Mouse (Mus musculus): ENCODE data around the gene Tas2r131. TPM values are rescaled to one million over a fixed set of nuclear protein-coding genes. Genes with fewer than 3 reads are reported as not detected.
"Not testable (repeated sequence)": the region's sequence is repeated elsewhere in the genome, so short reads cannot be mapped to it uniquely, and the experiment has no call there.

The Tas2r131 gene
- not detected for polyA plus RNA-seq (2021)

GRCm38 (mm10) chr6:132957819-132958218, at the start of gene Tas2r131:
Gene Tas2r131, minus strand, starts transcription at chr6:132957919.
- no peak for TF ChIP-seq CTCF (IDR thresholded peaks at IDR 0.05)
- ChIA-PET CTCF (no interaction called here), POLR2A (no interaction called here)
- DNase-seq (ENCODE audit: low read depth, low spot score) (no peak), ATAC-seq (no peak)
- H3K27me3 ChIP-seq = no peaks in the 10 kb centered on the region
- in situ Hi-C loops (cut with MboI; ENCODE audit: low pct_unique_long_range_greater_than_20kb) = no loop called here

DNA sequence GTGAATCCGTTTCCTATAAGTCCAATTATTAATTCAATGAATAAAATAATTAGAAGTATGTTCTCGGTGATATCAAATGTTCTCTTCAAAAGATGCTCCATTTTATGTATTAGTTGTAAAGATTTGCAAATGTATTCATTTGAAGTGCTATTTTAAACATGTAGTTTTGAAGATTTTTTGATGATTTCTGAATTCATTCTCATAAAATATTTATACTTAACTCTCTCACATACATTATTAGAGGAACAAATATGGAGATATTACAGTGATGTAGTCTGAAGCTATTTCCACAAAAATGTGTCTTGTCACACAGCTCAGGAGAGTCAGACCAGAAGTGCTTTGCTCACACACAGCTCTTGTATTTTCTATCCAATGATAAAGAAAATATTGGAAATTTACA, 23.1 kb upstream of the Tas2r131 start, which contains the start of gene Tas2r109:
Gene Tas2r109 (minus strand): TSS at position 101 of the 400 bp plus-strand sequence.
- no peak for TF ChIP-seq CTCF (IDR thresholded peaks at IDR 0.05)
- no peak for DNase-seq (ENCODE audit: low read depth, low spot score)
- ChIA-PET POLR2A (no interaction called here), CTCF (no interaction called here)
- ATAC-seq = no peak
- in situ Hi-C loops (cut with MboI; ENCODE audit: low pct_unique_long_range_greater_than_20kb) = loop anchor here (25.0 kb wide), 1 partner anchor 194 kb away; the partner anchor contains the start of gene Tas2r136
- H3K27me3 ChIP-seq = no peaks in the 10 kb centered on the region

DNA sequence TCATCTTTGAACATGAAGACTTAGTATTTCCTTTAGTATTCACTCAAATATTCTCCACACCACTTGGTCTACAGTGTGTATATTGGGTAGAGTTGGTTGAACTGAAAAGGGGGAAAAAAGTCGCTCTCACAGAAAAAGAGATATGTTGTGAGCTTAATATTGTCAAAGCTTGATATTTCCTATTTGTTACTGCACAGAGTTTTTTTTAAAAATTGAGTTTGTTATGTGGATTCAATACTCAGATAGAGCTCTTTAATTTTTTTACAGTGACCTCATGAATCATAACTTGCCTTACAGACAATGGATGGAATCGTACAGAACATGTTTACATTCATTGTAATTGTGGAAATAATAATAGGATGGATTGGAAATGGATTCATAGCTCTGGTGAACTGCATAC, 6.9 kb downstream of the Tas2r131 start, which contains the start of gene Tas2r129:
Gene Tas2r129 (plus strand): TSS at position 301 of the 400 bp plus-strand sequence.
- ChIA-PET CTCF (interaction anchor here (1.4 kb wide), 1 partner anchor 11 kb away, joined by 3 read pairs; no protein-coding TSS in a partner anchor), POLR2A (interaction anchor here (0.6 kb wide), 1 partner anchor 169 kb away, joined by 3 read pairs; no protein-coding TSS in a partner anchor)
- no peak for TF ChIP-seq CTCF (IDR thresholded peaks at IDR 0.05)
- DNase-seq (ENCODE audit: low read depth, low spot score) (no peak), ATAC-seq (no peak)
- in situ Hi-C loops (cut with MboI; ENCODE audit: low pct_unique_long_range_greater_than_20kb) = no loop called here
- H3K27me3 ChIP-seq = no peaks in the 10 kb centered on the region

- CTCF ChIA-PET; in situ Hi-C loops (cut with MboI; ENCODE audit: low pct_unique_long_range_greater_than_20kb); DNase-seq (ENCODE audit: low read depth, low spot score); ATAC-seq; H3K27me3 ChIP-seq; POLR2A ChIA-PET: not testable (repeated sequence)
These were observed 16.3 kb downstream of the Tas2r131 start for GRCm38 (mm10) chr6:132941376-132941775.

- in situ Hi-C loops (cut with MboI; ENCODE audit: low pct_unique_long_range_greater_than_20kb) = no loop called here
- no peak for TF ChIP-seq CTCF (IDR thresholded peaks at IDR 0.05)
- no peak for ATAC-seq
- H3K27me3 ChIP-seq = no peaks in the 10 kb centered on the region
- ChIA-PET POLR2A (no interaction called here), CTCF (no interaction called here)
- DNase-seq (ENCODE audit: low read depth, low spot score) = no peak
These were observed 48.4 kb downstream of the Tas2r131 start, which contains the start of gene Tas2r125 for GRCm38 (mm10) chr6:132909351-132909750. Gene Tas2r125, plus strand, starts transcription at chr6:132909651.

Other genes with a start within 250 kb of the Tas2r131 start
- not detected for gene Tas2r122, start 246.0 kb downstream of the Tas2r131 start, polyA plus RNA-seq (2021)
- gene Tas2r115, start 219.9 kb downstream of the Tas2r131 start, polyA plus RNA-seq (2021) = not detected
- not detected for gene Tas2r124, start 203.2 kb downstream of the Tas2r131 start, polyA plus RNA-seq (2021)
- not detected for gene Tas2r102, start 195.8 kb downstream of the Tas2r131 start, polyA plus RNA-seq (2021)
- gene Tas2r136, start 179.8 kb downstream of the Tas2r131 start, polyA plus RNA-seq (2021) = not detected
- gene Tas2r117, start 155.1 kb downstream of the Tas2r131 start, polyA plus RNA-seq (2021) = not detected
- gene Tas2r123, start 110.8 kb downstream of the Tas2r131 start, polyA plus RNA-seq (2021) = not detected
- gene Tas2r116, start 102.5 kb downstream of the Tas2r131 start, polyA plus RNA-seq (2021) = not detected
- not detected for gene Tas2r110, start 89.9 kb downstream of the Tas2r131 start, polyA plus RNA-seq (2021)
- not detected for gene Tas2r113, start 64.9 kb downstream of the Tas2r131 start, polyA plus RNA-seq (2021)
- gene Tas2r125, start 48.3 kb downstream of the Tas2r131 start, polyA plus RNA-seq (2021) = not detected
- gene Tas2r129, start 6.8 kb downstream of the Tas2r131 start, polyA plus RNA-seq (2021) = not detected
- gene Tas2r109, start 23.0 kb upstream of the Tas2r131 start, polyA plus RNA-seq (2021) = not detected
- gene Tas2r103, start 79.2 kb upstream of the Tas2r131 start, polyA plus RNA-seq (2021) = not detected
- gene Tas2r140, start 97.9 kb upstream of the Tas2r131 start, polyA plus RNA-seq (2021) = not detected
- 61.8 TPM for gene Smim10l1, start 147.0 kb upstream of the Tas2r131 start, polyA plus RNA-seq (2021)